ENCODE assay signal across 8 mouse cellular contexts in the genomic region with DNA sequence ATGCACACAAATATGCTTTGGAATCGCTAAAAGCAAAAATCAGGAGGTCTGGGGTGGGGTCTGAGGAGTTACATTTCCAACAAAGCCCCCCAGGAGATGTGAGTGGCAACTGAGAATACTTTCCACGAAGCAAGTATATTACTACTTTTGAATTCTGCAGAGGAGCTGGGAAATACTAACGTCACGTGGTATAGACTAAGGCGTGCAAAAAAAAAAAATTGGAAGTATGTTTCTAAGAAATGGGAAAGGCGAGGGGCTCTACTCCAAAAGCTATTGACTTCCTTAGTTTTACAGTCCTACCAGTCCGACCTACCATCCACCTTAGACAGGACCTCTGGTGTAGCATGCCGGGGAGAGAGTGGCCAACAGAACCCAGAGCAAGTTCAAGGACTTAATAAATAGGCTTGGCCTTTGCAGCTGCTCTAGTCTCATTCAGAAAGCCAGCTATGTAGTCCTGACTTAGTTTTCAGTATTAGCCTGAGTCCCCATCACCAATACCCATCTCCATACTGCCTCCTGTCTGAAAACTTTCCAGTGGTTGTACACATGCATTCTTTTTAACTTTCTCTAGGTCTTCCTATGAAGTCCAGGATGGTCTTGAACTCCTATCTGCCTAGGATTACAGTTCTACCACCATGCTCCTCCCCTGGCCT. TPM values are rescaled to one million over a fixed set of nuclear protein-coding genes. Genes with fewer than 3 reads are reported as not detected.
A peak's percentile ranks its signal among the peaks of the same experiment; 100 is the strongest.
DNase-seq lines count a peak whose midpoint lies in the region; ATAC-seq and TF ChIP-seq lines count a peak whose summit lies in the region.

No protein-coding gene starts in this region.

- H3K4me1 ChIP-seq in thymus, adult 2 months (replicated peaks; ENCODE audit: control insufficient read depth, insufficient read depth, low read length), result peaks cover 12% of the 10 kb centered on the region
- peaks cover 54% of the 10 kb centered on the region for H3K4me1 ChIP-seq in liver, embryonic 12.5 days

- no peak for ATAC-seq in liver, embryonic 12.5 days
- no peak for ATAC-seq in megakaryocyte progenitor cell, adult 5-6 weeks (replicated peaks; ENCODE audit: poor library complexity)

- no peaks in the 10 kb centered on the region for H3K27me3 ChIP-seq in thymus, adult 2 months (ENCODE audit: control insufficient read depth, insufficient read depth, low read length)
- H3K27me3 ChIP-seq in liver, embryonic 12.5 days (replicated peaks), result no peaks in the 10 kb centered on the region

- peak overlapping the region; percentile 98 for H3K4me3 ChIP-seq in thymus, adult 2 months (ENCODE audit: control insufficient read depth, insufficient read depth, low read length)
- H3K4me3 ChIP-seq in liver, embryonic 12.5 days, result peak overlapping the region; percentile 95

- TF ChIP-seq POLR2A in thymus, adult 2 months (IDR thresholded peaks at IDR 0.05; ENCODE audit: control insufficient read depth, extremely low read depth, insufficient read depth, low read length, poor library complexity), result no peak

- peak overlapping the region; percentile 94 for H3K4me2 ChIP-seq in liver, embryonic 12.5 days

- peak overlapping the region; percentile 97 for H3K9ac ChIP-seq in liver, embryonic 12.5 days

- H3K27ac ChIP-seq in thymus, adult 2 months (ENCODE audit: control insufficient read depth, insufficient read depth, low read length), result peak overlapping the region; percentile 78
- peak overlapping the region; percentile 95 for H3K27ac ChIP-seq in liver, embryonic 12.5 days

- WGBS in thymus, adult 2 months, result 36% methylated on average over 8 of the region's 8 CpGs
- 23% methylated on average over 8 of the region's 8 CpGs for WGBS in liver, embryonic 12.5 days (ENCODE audit: insufficient replicate concordance)

- DNase-seq in cerebellum, adult 9-11 months, result peak; percentile 43
- DNase-seq in cerebellum, postnatal 14 days, result no peak
- no peak for DNase-seq in thymus, adult 2 months
- DNase-seq in thymus, postnatal 4 days, result no peak
- no peak for DNase-seq in urinary bladder, adult 2 months (ENCODE audit: low spot score)
- DNase-seq in left cerebral cortex, adult 18-20 months (ENCODE audit: low spot score in 2 of 2), result no peak

- TF ChIP-seq CTCF in thymus, adult 2 months (IDR thresholded peaks at IDR 0.05; ENCODE audit: borderline replicate concordance, control insufficient read depth, extremely low read depth, insufficient read depth, low read length, poor library complexity), result no peak

- no peaks in the 10 kb centered on the region for H3K36me3 ChIP-seq in thymus, adult 2 months (ENCODE audit: control insufficient read depth, insufficient read depth, low read length)
- no peaks in the 10 kb centered on the region for H3K36me3 ChIP-seq in liver, embryonic 12.5 days

- no peaks in the 10 kb centered on the region for H3K9me3 ChIP-seq in liver, embryonic 12.5 days (replicated peaks)

RNA-seq across cellular contexts. Expression of gene Kat2b, which starts 2.2 kb away (rescaled TPM):
- polyA plus RNA-seq in thymus, adult 2 months (2012; rRNA removed), result 13.1 and 17.9 TPM in 2 replicates
- polyA plus RNA-seq in liver, embryonic 12.5 days (2016; fragmentation: Nextera tagmentation; extraction: Ambion mirVana), result 4.9 and 5.1 TPM in 2 replicates
- 19.8 and 20.1 TPM in 2 replicates for total RNA-seq in megakaryocyte progenitor cell, adult 5-6 weeks (2015)
- 23.6 and 37.0 TPM in 2 replicates for total RNA-seq in megakaryocyte progenitor cell, adult 5-6 weeks (2017)
- polyA plus RNA-seq in urinary bladder, adult 2 months (2012; rRNA removed), result 31.5 and 35.5 TPM in 2 replicates
- 10 to 100 TPM; 20.6 to 21.3 TPM for total RNA-seq in left cerebral cortex, adult 18-20 months (2021)

RNA-seq across cellular contexts. Expression of gene Pp2d1, which starts 29.6 kb away (rescaled TPM):
- not detected in 2 replicates for polyA plus RNA-seq in thymus, adult 2 months (2012; rRNA removed)
- polyA plus RNA-seq in liver, embryonic 12.5 days (2016; fragmentation: Nextera tagmentation; extraction: Ambion mirVana), result 0.14 and 0.21 TPM in 2 replicates
- total RNA-seq in megakaryocyte progenitor cell, adult 5-6 weeks (2015), result not detected in 2 replicates
- 0.04 TPM in 1 of 2 replicates, not detected in the other for total RNA-seq in megakaryocyte progenitor cell, adult 5-6 weeks (2017)
- polyA plus RNA-seq in urinary bladder, adult 2 months (2012; rRNA removed), result not detected in 2 replicates
- total RNA-seq in left cerebral cortex, adult 18-20 months (2021), result not detected
